Mouse (Mus musculus) liver (tissue): Measurements from ENCODE around the gene Cd300lf.
A peak's percentile ranks its signal among the peaks of the same experiment; 100 is the strongest.

Experiments used
- DNase-seq: peaks from one replicate; pipeline ENCODE4 v3.0.0-alpha.2; 2020; ENCODE audit warnings: mixed read lengths

Gene Cd300lf

GRCm38 (mm10) chr11:115133800-115134199, at the start of gene Cd300lf:
TSS of gene Cd300lf (minus strand) at chr11:115133992.
- DNase-seq = peak; percentile 21

GRCm38 (mm10) chr11:115181913-115182638, 48.3 kb upstream of the Cd300lf start:
- peak; percentile 84 for DNase-seq

DNA sequence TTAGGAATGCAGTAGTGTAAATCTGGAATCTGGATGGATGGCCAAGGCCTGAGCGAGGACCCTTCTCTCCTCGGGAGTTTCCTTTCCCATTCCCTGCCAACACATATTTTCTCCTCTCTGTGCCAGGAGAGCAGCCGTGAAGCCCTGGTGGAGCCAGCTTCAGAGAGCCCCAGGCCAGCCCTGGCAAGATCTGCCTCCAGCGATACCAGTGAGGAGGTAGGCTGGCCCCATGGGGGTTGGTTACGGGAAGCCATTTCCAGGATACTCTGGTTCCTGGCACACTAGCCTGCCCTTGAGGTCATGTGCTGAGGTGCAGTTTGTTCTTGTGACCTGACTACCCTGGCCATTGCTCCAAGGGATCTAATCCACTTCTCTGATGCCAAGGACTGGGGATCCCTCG, 46.1 kb upstream of the Cd300lf start:
- DNase-seq = no peak

- no peak for DNase-seq
These were observed 45.4 kb upstream of the Cd300lf start for GRCm38 (mm10) chr11:115179191-115179590.

DNA sequence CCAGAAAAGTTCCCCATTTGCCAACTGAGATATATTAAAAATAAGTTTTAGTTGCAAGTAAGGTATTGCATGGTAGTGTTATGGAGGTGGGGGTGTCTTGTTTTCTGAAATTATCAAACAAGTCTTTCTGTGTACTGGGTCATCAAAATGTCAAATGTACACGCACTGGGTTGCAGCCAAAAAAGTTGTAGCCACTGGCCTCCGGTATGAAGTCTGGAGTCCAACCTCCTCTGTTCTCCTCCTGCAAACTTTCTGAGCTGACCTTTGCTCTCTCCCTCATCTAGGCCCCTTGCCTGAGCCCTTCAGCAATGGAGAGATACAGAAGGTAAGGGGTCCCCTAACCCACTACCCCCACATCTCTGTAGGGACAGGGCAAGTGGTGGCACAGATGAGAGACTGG, 45.0 kb upstream of the Cd300lf start:
- no peak for DNase-seq

DNA sequence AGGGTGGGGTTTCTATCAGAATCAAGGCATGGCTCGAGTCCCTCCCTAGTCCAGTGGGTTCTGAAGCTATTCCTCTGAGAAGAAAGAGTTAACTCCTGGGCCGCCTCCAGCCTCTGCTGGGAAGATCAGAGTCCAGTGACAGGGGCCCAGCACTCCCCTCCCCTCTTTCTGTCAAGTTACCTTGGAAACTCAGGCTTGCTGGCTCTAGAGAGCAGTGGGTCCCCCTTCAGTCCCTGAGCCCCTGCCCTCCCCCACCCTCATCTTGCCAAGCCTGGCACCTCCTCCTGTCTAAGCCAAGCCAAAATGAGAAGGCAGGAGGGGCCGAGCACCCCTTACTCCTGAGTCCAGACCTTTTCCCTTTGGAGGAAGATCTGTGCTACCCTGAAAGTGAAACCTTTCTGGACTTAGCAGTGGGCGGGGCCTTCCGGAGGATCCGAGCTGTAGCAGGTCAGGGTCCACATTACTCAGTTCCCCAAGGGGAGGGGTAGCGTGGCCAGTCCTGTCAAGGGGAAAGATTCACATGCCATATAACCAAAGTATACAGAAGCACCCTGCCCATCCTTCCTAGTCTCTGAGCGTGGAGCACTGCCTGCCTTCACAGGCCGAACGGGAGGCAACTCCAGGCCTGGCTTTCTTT, 43.9 kb upstream of the Cd300lf start:
- DNase-seq = peak; percentile 58

- DNase-seq = no peak
These were observed 42.8 kb upstream of the Cd300lf start for GRCm38 (mm10) chr11:115176399-115177190.

GRCm38 (mm10) chr11:115173549-115174339, 40.0 kb upstream of the Cd300lf start:
- DNase-seq = no peak

- peak; percentile 50 for DNase-seq
These were observed 39.1 kb upstream of the Cd300lf start for GRCm38 (mm10) chr11:115172825-115173287.

DNA sequence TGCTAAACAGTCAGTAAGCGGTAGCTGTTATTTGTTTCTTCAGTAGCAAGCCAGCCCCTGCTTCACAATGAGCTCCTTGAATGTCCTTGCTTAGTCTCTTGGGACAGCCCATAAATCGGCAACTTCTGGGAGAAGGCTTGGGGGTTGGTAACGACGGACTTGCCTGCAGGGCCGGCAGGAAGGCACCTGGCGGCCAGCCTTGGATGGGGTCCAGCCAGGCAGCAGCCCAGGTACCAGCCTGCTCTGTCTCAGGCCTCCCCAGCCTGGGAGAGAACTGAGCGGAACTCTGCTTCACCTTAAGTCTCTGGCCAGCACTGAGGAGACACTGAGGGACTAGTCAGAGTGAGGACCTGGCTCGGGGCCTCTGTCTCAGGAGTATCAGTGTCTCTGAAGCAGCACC, 37.3 kb upstream of the Cd300lf start:
- DNase-seq = no peak

- DNase-seq = no peak
These were observed 35.6 kb upstream of the Cd300lf start for GRCm38 (mm10) chr11:115169430-115169829.

- no peak for DNase-seq
These were observed 33.9 kb upstream of the Cd300lf start for GRCm38 (mm10) chr11:115167631-115168249.

GRCm38 (mm10) chr11:115166776-115167175, 33.0 kb upstream of the Cd300lf start:
- DNase-seq = no peak

GRCm38 (mm10) chr11:115164976-115165374, 31.2 kb upstream of the Cd300lf start:
- DNase-seq = peak; percentile 43

GRCm38 (mm10) chr11:115164341-115164975, 30.7 kb upstream of the Cd300lf start:
- peak; percentile 48 for DNase-seq

DNA sequence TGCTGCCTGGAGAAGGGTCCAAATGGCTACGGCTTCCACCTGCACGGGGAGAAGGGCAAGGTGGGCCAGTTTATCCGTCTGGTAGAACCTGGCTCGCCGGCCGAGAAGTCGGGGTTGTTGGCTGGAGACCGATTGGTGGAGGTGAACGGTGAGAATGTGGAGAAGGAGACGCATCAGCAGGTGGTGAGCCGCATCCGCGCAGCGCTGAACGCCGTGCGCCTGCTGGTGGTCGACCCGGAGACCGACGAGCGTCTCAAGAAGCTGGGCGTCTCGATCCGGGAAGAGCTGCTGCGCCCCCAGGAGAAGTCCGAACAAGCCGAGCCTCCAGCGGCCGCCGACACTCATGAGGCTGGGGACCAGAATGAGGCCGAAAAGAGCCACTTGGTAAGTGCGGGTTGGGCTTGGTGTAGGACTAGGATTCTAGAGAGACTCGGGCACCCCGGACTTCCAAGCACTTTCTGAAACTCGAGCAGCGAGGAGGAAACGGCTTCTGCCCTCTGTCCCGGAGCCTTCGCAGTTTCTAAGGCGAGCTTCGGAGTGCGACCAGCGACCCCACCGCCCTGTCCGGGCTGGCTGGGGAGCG, 29.9 kb upstream of the Cd300lf start:
- DNase-seq = peak; percentile 49

- peak; percentile 99 for DNase-seq
These were observed 29.2 kb upstream of the Cd300lf start, which contains the start of gene Slc9a3r1 for GRCm38 (mm10) chr11:115162832-115163480. TSS of gene Slc9a3r1 (plus strand) at chr11:115163341.

- no peak for DNase-seq
These were observed 28.4 kb upstream of the Cd300lf start for GRCm38 (mm10) chr11:115162205-115162601.

- DNase-seq = no peak
These were observed 27.9 kb upstream of the Cd300lf start for GRCm38 (mm10) chr11:115161578-115162204.
